Mouse (Mus musculus): ENCODE results near the gene Aph1a. TPM values are rescaled to one million over a fixed set of nuclear protein-coding genes. Genes with fewer than 3 reads are reported as not detected.
"Not testable (repeated sequence)": the region's sequence is repeated elsewhere in the genome, so short reads cannot be mapped to it uniquely, and the experiment has no call there.

Aph1a gene
- 30.2 and 35.9 TPM in 2 replicates for polyA plus RNA-seq (2015; fragmentation: Nextera tagmentation; extraction: Ambion mirVana)

GRCm38 (mm10) chr3:95893606-95894316 is at the start of gene Aph1a:
TSS of gene Aph1a (plus strand) at chr3:95893969.
- under 1% methylated on average over 26 of the region's 43 CpGs for WGBS
- peak; percentile 98 for ATAC-seq (ENCODE audit: insufficient number of reproducible peaks, low FRiP score, low TSS enrichment, low read depth)
- H3K9ac ChIP-seq, result peak within 1 kb of the TSS; percentile 26
- peak within 1 kb of the TSS; percentile 65 for H3K4me3 ChIP-seq
- H3K4me2 ChIP-seq, result peak within 1 kb of the TSS; percentile 57
- H3K27ac ChIP-seq, result peak within 1 kb of the TSS; percentile 80
- peaks cover 30% of the 10 kb centered on the region for H3K4me1 ChIP-seq
- H3K27me3 ChIP-seq, H3K9me3 ChIP-seq: not testable (repeated sequence)
- peaks cover 16% of the 10 kb centered on the region for H3K36me3 ChIP-seq

- H3K9me3 ChIP-seq, result no peaks in the 10 kb centered on the region
- H3K36me3 ChIP-seq, result peaks cover 74% of the 10 kb centered on the region
- no peak overlapping the region for H3K27ac ChIP-seq
- H3K4me1 ChIP-seq, result no peaks in the 10 kb centered on the region
- no peak overlapping the region for H3K4me3 ChIP-seq
- no peaks in the 10 kb centered on the region for H3K27me3 ChIP-seq
- no peak overlapping the region for H3K9ac ChIP-seq
- no peak overlapping the region for H3K4me2 ChIP-seq
- no peak for ATAC-seq (ENCODE audit: insufficient number of reproducible peaks, low FRiP score, low TSS enrichment, low read depth)
- 79% methylated on average over 4 of the region's 4 CpGs for WGBS
Observed at GRCm38 (mm10) chr3:95850611-95851010, 43.2 kb upstream of the Aph1a start.

GRCm38 (mm10) chr3:95851317-95851716 is 42.5 kb upstream of the Aph1a start:
- H3K4me2 ChIP-seq, result no peak overlapping the region
- no peaks in the 10 kb centered on the region for H3K4me1 ChIP-seq
- H3K9me3 ChIP-seq, result no peaks in the 10 kb centered on the region
- ATAC-seq (ENCODE audit: insufficient number of reproducible peaks, low FRiP score, low TSS enrichment, low read depth), result no peak
- no peak overlapping the region for H3K4me3 ChIP-seq
- 97% methylated on average over 8 of the region's 8 CpGs for WGBS
- no peak overlapping the region for H3K9ac ChIP-seq
- no peaks in the 10 kb centered on the region for H3K27me3 ChIP-seq
- H3K36me3 ChIP-seq, result peaks cover 68% of the 10 kb centered on the region
- H3K27ac ChIP-seq, result no peak overlapping the region

GRCm38 (mm10) chr3:95855502-95856089 is 38.2 kb upstream of the Aph1a start, which contains the start of gene Prpf3:
TSS of gene Prpf3 (minus strand) at chr3:95855885.
- Histone ChIP-seq H3K4me2 (peak within 1 kb of the TSS; percentile 55), H3K4me3 (peak within 1 kb of the TSS; percentile 86), H3K36me3 (peaks cover 26% of the 10 kb centered on the region), H3K9me3 (no peaks in the 10 kb centered on the region), H3K4me1 (no peaks in the 10 kb centered on the region), H3K27ac (peak within 1 kb of the TSS; percentile 85), H3K9ac (peak within 1 kb of the TSS; percentile 89), H3K27me3 (no peaks in the 10 kb centered on the region)
- WGBS, result under 1% methylated on average over 56 of the region's 56 CpGs
- peak; percentile 91 for ATAC-seq (ENCODE audit: insufficient number of reproducible peaks, low FRiP score, low TSS enrichment, low read depth)

- H3K4me1 ChIP-seq, result no peaks in the 10 kb centered on the region
- H3K36me3 ChIP-seq, result peaks cover 20% of the 10 kb centered on the region
- no peaks in the 10 kb centered on the region for H3K9me3 ChIP-seq
- H3K9ac ChIP-seq, result peak overlapping the region; percentile 89
- H3K4me3 ChIP-seq, result peak overlapping the region; percentile 86
- peak overlapping the region; percentile 55 for H3K4me2 ChIP-seq
- peak overlapping the region; percentile 85 for H3K27ac ChIP-seq
- no peaks in the 10 kb centered on the region for H3K27me3 ChIP-seq
- 20% methylated on average over 7 of the region's 7 CpGs for WGBS
- no peak for ATAC-seq (ENCODE audit: insufficient number of reproducible peaks, low FRiP score, low TSS enrichment, low read depth)
Observed at GRCm38 (mm10) chr3:95856115-95856514, 37.7 kb upstream of the Aph1a start.

- H3K27me3 ChIP-seq; H3K27ac ChIP-seq; H3K4me2 ChIP-seq; ATAC-seq (ENCODE audit: insufficient number of reproducible peaks, low FRiP score, low TSS enrichment, low read depth); H3K9ac ChIP-seq; H3K4me1 ChIP-seq; H3K9me3 ChIP-seq; H3K4me3 ChIP-seq: not testable (repeated sequence)
- peaks cover 13% of the 10 kb centered on the region for H3K36me3 ChIP-seq
- WGBS, result 87% methylated on average over 1 of the region's 1 CpGs
Observed at GRCm38 (mm10) chr3:95857050-95857449, 36.7 kb upstream of the Aph1a start.

GRCm38 (mm10) chr3:95858278-95858677 is 35.5 kb upstream of the Aph1a start:
- not testable (repeated sequence) for H3K4me3 ChIP-seq; H3K4me1 ChIP-seq; H3K9ac ChIP-seq; ATAC-seq (ENCODE audit: insufficient number of reproducible peaks, low FRiP score, low TSS enrichment, low read depth); H3K27me3 ChIP-seq; H3K36me3 ChIP-seq; H3K27ac ChIP-seq; H3K9me3 ChIP-seq; H3K4me2 ChIP-seq
- 85% methylated on average over 3 of the region's 3 CpGs for WGBS

- Histone ChIP-seq H3K4me3 (no peak overlapping the region), H3K4me2 (no peak overlapping the region), H3K27me3 (no peaks in the 10 kb centered on the region), H3K36me3 (peaks cover 22% of the 10 kb centered on the region), H3K9me3 (no peaks in the 10 kb centered on the region), H3K9ac (no peak overlapping the region), H3K4me1 (no peaks in the 10 kb centered on the region), H3K27ac (no peak overlapping the region)
- WGBS, result 86% methylated on average over 3 of the region's 3 CpGs
- no peak for ATAC-seq (ENCODE audit: insufficient number of reproducible peaks, low FRiP score, low TSS enrichment, low read depth)
Observed at GRCm38 (mm10) chr3:95860323-95860722, 33.4 kb upstream of the Aph1a start.

GRCm38 (mm10) chr3:95861216-95861615 is 32.6 kb upstream of the Aph1a start:
- Histone ChIP-seq H3K4me2 (no peak overlapping the region), H3K4me1 (no peaks in the 10 kb centered on the region), H3K27ac (no peak overlapping the region), H3K27me3 (no peaks in the 10 kb centered on the region), H3K9ac (no peak overlapping the region), H3K36me3 (peaks cover 31% of the 10 kb centered on the region), H3K4me3 (no peak overlapping the region), H3K9me3 (no peaks in the 10 kb centered on the region)
- no peak for ATAC-seq (ENCODE audit: insufficient number of reproducible peaks, low FRiP score, low TSS enrichment, low read depth)
- 79% methylated on average over 10 of the region's 10 CpGs for WGBS

GRCm38 (mm10) chr3:95861796-95862195 is 32.0 kb upstream of the Aph1a start:
- H3K9me3 ChIP-seq, result no peaks in the 10 kb centered on the region
- no peak overlapping the region for H3K27ac ChIP-seq
- no peak for ATAC-seq (ENCODE audit: insufficient number of reproducible peaks, low FRiP score, low TSS enrichment, low read depth)
- no peaks in the 10 kb centered on the region for H3K4me1 ChIP-seq
- no peak overlapping the region for H3K4me3 ChIP-seq
- no peak overlapping the region for H3K9ac ChIP-seq
- peaks cover 31% of the 10 kb centered on the region for H3K36me3 ChIP-seq
- WGBS, result 52% methylated on average over 2 of the region's 2 CpGs
- no peaks in the 10 kb centered on the region for H3K27me3 ChIP-seq
- no peak overlapping the region for H3K4me2 ChIP-seq

GRCm38 (mm10) chr3:95863578-95863977 is 30.2 kb upstream of the Aph1a start:
- Histone ChIP-seq H3K36me3 (peaks cover 42% of the 10 kb centered on the region), H3K4me1 (no peaks in the 10 kb centered on the region), H3K27me3 (no peaks in the 10 kb centered on the region), H3K27ac (no peak overlapping the region), H3K4me3 (no peak overlapping the region), H3K4me2 (no peak overlapping the region), H3K9me3 (no peaks in the 10 kb centered on the region), H3K9ac (no peak overlapping the region)
- 69% methylated on average over 7 of the region's 7 CpGs for WGBS
- no peak for ATAC-seq (ENCODE audit: insufficient number of reproducible peaks, low FRiP score, low TSS enrichment, low read depth)

- no peaks in the 10 kb centered on the region for H3K27me3 ChIP-seq
- no peak for ATAC-seq (ENCODE audit: insufficient number of reproducible peaks, low FRiP score, low TSS enrichment, low read depth)
- H3K4me3 ChIP-seq, result no peak overlapping the region
- no peak overlapping the region for H3K4me2 ChIP-seq
- H3K9me3 ChIP-seq, result no peaks in the 10 kb centered on the region
- H3K36me3 ChIP-seq, result peaks cover 50% of the 10 kb centered on the region
- peaks cover 3% of the 10 kb centered on the region; the same call in 1 of the 2 replicates for H3K4me1 ChIP-seq
- no peak overlapping the region for H3K27ac ChIP-seq
- 87% methylated on average over 5 of the region's 5 CpGs for WGBS
- H3K9ac ChIP-seq, result no peak overlapping the region
Observed at GRCm38 (mm10) chr3:95865050-95865449, 28.7 kb upstream of the Aph1a start.
